Mouse (Mus musculus) embryonic fibroblast, embryonic 13.5 days (primary cell): ENCODE measurements around the gene Egfem1. TPM values are rescaled to one million over a fixed set of nuclear protein-coding genes. Genes with fewer than 3 reads are reported as not detected.

Experiments used
- H3K27ac ChIP-seq: 2 replicates; pipeline ENCODE4 v1.5.1; 2012; ENCODE audit warnings: low read length, control low read depth, inconsistent platforms; ENCODE audit not compliant: insufficient read depth
- H3K4me1 ChIP-seq: 2 replicates; pipeline ENCODE4 v1.6.1; 2011; ENCODE audit warnings: low read length; ENCODE audit not compliant: control insufficient read depth, insufficient read depth
- H3K4me3 ChIP-seq: 2 replicates; pipeline ENCODE4 v1.5.1; 2011; ENCODE audit warnings: mild to moderate bottlenecking, control low read depth, low read length; ENCODE audit not compliant: insufficient read depth
- CTCF ChIP-seq: IDR thresholded peaks from 2 replicates; pipeline ENCODE4 v1.5.1; 2011; ENCODE audit warnings: mild to moderate bottlenecking, control low read depth, low read length, moderate library complexity, borderline replicate concordance; ENCODE audit not compliant: insufficient read depth
- POLR2A ChIP-seq: IDR thresholded peaks from 2 replicates; pipeline ENCODE4 v1.6.1; 2011; ENCODE audit warnings: low read depth, mild to moderate bottlenecking, control low read depth, low read length, moderate library complexity
- polyA plus RNA-seq: library from polyadenylated mRNA; stranded (reverse); fragments of >200 nt; gene quantifications from 2 replicates; pipeline ENCODE4 v1.2.4, GENCODE M21; 2011; ENCODE audit warnings: low read depth; ENCODE audit not compliant: missing spikeins, insufficient read length

Gene Egfem1
- polyA plus RNA-seq, 1 experiment: not detected

GRCm38 (mm10) chr3:29190263-29190662 is 108.4 kb downstream of the Egfem1 start:
- Histone ChIP-seq H3K27ac (no peak overlapping the region), H3K4me1 (no peaks in the 10 kb centered on the region), H3K4me3 (no peak overlapping the region)
- TF ChIP-seq POLR2A (no peak), CTCF (no peak)

GRCm38 (mm10) chr3:29197727-29198512 is 116.1 kb downstream of the Egfem1 start:
- Histone ChIP-seq H3K4me1 (no peaks in the 10 kb centered on the region), H3K4me3 (no peak overlapping the region), H3K27ac (no peak overlapping the region)
- no peak for TF ChIP-seq CTCF
- no peak for TF ChIP-seq POLR2A

- TF ChIP-seq CTCF: no peak
- no peak for TF ChIP-seq POLR2A
These were observed 118.8 kb downstream of the Egfem1 start for GRCm38 (mm10) chr3:29200601-29201000.

GRCm38 (mm10) chr3:29202536-29202935 is 120.7 kb downstream of the Egfem1 start:
- Histone ChIP-seq H3K27ac (no peak overlapping the region), H3K4me3 (no peak overlapping the region), H3K4me1 (no peaks in the 10 kb centered on the region)
- TF ChIP-seq CTCF: no peak
- no peak for TF ChIP-seq POLR2A

More at GRCm38 (mm10) chr3:29200601-29201000, 118.8 kb downstream of the Egfem1 start:
- Histone ChIP-seq H3K4me3 (no peak overlapping the region), H3K4me1 (no peaks in the 10 kb centered on the region), H3K27ac (no peak overlapping the region)

GRCm38 (mm10) chr3:29222414-29222813 is 140.6 kb downstream of the Egfem1 start:
- no peak overlapping the region for H3K27ac ChIP-seq
- H3K4me1 ChIP-seq: no peaks in the 10 kb centered on the region
- no peak overlapping the region for H3K4me3 ChIP-seq
- TF ChIP-seq POLR2A (no peak), CTCF (no peak)

GRCm38 (mm10) chr3:29229712-29230111 is 147.9 kb downstream of the Egfem1 start:
- TF ChIP-seq CTCF (no peak), POLR2A (no peak)
- Histone ChIP-seq H3K4me1 (no peaks in the 10 kb centered on the region), H3K4me3 (no peak overlapping the region), H3K27ac (no peak overlapping the region)

GRCm38 (mm10) chr3:29235477-29235876 is 153.7 kb downstream of the Egfem1 start:
- H3K27ac ChIP-seq: no peak overlapping the region

GRCm38 (mm10) chr3:29236517-29236916 is 154.7 kb downstream of the Egfem1 start:
- Histone ChIP-seq H3K27ac (no peak overlapping the region), H3K4me3 (no peak overlapping the region), H3K4me1 (no peaks in the 10 kb centered on the region)
- TF ChIP-seq POLR2A (no peak), CTCF (no peak)

More at GRCm38 (mm10) chr3:29235477-29235876, 153.7 kb downstream of the Egfem1 start:
- H3K4me1 ChIP-seq: no peaks in the 10 kb centered on the region
- no peak overlapping the region for H3K4me3 ChIP-seq
- no peak for TF ChIP-seq CTCF
- TF ChIP-seq POLR2A: no peak

- no peak overlapping the region for H3K4me3 ChIP-seq
- no peak for TF ChIP-seq CTCF
- no peak for TF ChIP-seq POLR2A
- no peak overlapping the region for H3K27ac ChIP-seq
- no peaks in the 10 kb centered on the region for H3K4me1 ChIP-seq
These were observed 161.8 kb downstream of the Egfem1 start for GRCm38 (mm10) chr3:29243600-29243999.

GRCm38 (mm10) chr3:29291633-29292032 is 209.8 kb downstream of the Egfem1 start:
- no peak overlapping the region for H3K27ac ChIP-seq
- H3K4me1 ChIP-seq: no peaks in the 10 kb centered on the region
- H3K4me3 ChIP-seq: no peak overlapping the region
- TF ChIP-seq POLR2A (no peak), CTCF (no peak)
